Mouse (Mus musculus) ovary, postnatal 36 days (tissue): Measurements from ENCODE around the gene Fkbp10.

ENCODE experiments used
- DNase-seq: peaks from one replicate; pipeline ENCODE4 v3.0.0; 2022; ENCODE audit warnings: low spot score, mixed read lengths

Fkbp10 gene

DNA sequence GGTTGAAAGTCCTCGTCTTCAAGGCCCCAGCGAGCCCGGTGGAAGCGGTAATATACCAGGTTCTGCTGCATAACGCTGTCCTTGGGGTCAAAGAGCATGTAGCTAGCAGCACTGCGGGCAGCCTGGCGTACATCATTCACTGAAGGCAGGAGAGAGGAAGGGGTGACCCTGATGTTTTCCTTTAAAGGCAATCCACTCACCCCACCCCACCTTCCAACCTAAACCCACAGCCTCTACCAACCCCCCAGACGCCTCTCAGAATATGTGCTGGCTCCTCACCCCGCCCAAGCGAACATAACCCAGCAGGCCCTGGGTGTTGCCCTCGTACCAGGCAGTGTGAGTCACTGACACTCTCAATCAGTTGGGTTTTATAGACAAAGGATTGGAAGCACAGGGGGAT is 3.8 kb upstream of the Fkbp10 start:
- no peak for DNase-seq

DNA sequence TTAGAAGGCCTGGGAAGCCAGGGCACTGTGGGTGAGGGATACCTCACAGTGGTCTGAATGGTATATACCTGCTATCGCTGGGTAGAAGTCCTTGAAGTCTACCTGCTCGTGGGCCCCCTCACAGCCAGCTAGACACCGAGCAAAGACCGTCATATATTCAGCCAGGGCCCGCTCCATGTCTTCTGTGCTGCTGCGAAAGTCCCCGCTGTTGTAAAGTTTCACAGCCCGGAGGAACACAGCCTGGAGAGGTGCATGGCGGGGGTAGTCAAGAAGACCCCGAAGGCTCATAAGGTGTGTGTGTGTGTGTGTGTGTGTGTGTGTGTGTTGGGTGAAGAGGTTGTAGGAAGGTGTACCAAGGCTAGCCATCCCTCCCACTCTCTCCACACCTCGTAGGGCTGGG is 2.0 kb upstream of the Fkbp10 start:
- no peak for DNase-seq

DNA sequence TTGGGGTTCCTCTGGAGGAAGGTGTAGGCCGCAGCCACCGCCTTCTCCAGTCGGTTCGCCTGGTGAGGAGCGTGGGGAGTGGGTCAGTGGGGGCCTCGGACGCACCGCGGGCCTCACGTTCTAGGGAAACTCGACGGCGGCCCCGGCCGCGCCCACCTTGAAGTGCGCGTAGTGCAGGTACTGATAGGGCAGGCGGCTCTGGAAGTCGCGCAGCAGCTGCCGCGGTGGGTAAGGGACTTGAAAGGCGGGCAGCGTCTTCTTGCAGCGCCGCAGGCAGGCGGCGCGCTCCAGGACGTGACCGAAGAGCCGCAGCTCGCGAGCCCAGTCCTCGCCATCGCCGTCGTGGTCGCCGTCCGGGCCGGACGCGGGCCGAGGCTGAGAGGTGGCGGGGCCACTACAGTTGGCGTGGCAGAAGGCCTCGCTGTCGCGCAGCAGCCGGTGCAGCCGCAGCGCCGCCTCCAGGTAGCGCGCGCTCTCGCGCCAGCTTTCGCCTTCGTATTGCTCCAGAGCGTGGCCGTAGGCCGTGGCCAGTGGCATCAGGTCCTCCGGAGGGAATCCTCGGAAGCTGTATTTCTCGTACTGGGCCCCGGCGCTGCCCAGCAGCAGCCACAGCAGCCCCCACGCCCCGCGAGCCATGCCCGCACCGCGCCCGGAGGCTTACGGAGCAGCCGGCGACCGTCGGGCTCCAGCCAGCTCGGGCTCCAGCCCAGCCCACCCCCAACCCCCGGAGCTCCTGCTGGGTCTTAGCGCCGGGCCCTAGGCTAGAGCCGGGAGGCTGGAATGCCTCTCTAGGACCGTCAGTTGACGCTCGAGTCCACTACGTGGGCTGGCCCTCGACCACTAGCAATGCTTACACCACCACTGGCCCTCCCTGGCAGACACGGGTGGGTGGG is 1.2 kb upstream of the Fkbp10 start, which contains the start of gene P3h4:
Gene P3h4, minus strand, starts transcription at position 816 of the 893 bp plus-strand sequence.
- DNase-seq, result peak; percentile 87

GRCm38 (mm10) chr11:100421537-100421936 is 6.0 kb downstream of the Fkbp10 start:
- no peak for DNase-seq

DNA sequence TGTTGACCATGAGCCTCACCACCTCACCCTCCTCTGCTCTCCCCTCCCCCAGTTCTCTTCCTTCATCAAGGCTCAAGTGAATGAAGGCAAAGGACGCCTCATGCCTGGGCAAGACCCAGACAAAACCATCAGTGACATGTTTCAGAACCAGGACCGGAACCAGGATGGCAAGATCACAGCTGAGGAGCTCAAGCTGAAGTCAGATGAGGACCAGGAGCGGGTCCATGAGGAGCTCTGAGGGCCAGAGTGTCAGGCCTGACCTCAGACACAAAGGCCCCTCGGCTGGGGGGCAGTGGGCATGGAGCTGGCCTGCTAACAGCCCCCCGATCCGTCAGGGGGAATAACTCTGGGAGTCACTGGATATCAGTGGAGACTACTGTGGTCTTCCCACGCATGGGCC is 8.3 kb downstream of the Fkbp10 start:
- no peak for DNase-seq

- peak; percentile 83 for DNase-seq
Measured at GRCm38 (mm10) chr11:100425851-100426250, 10.4 kb downstream of the Fkbp10 start.

- DNase-seq, result no peak
Measured at GRCm38 (mm10) chr11:100426820-100427219, 11.3 kb downstream of the Fkbp10 start.

GRCm38 (mm10) chr11:100428612-100429199 is 13.2 kb downstream of the Fkbp10 start:
- peak; percentile 80 for DNase-seq

- no peak for DNase-seq
Measured at GRCm38 (mm10) chr11:100430052-100430451, 14.6 kb downstream of the Fkbp10 start.

DNA sequence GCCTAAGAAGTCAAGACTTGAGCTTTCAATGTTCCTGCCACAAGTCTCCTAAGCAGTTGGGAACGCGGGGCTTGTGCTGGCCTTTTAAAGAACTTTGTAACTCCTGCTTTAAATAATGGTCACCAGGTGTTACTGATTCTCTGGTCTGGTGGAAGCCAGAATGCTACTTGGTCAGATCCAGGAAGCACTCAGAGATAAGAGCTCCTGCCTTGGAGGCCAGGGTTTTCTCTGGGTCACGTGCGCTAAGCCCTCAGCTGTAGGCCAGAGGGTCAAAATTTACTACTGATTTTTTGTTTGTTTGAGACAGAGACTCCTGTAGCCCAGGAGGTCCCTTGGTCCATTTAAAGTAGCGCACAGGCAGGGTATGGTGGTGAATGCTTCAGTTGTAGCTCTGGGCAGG is 16.5 kb downstream of the Fkbp10 start:
- no peak for DNase-seq

DNA sequence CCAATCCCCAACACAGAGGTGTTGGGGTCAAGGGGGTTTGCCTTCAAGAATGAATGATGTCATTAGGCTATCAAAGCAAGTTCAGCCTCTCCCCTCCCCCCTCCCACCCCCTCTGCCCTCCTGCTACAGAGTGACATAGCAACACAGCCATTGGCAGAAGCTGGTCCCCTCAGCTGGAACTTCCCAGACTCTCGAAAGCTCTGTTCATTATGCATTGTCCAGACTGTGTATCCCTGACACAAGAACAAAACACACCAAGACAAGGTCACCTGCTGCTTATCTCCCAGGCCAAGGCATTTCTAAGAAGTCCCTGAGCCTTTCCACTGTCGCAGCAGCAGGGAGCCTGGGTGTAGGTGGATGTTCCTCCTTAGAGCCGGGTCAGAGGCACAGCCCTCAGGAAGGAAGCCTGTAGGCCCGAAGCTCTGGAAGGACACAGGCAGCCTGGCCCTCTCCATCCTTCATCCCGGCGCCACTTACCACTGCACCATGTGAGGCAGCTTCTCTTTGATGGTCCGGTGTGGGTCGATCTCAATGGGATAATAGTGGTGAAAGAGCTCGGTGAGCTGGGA is 20.3 kb downstream of the Fkbp10 start:
- no peak for DNase-seq

DNA sequence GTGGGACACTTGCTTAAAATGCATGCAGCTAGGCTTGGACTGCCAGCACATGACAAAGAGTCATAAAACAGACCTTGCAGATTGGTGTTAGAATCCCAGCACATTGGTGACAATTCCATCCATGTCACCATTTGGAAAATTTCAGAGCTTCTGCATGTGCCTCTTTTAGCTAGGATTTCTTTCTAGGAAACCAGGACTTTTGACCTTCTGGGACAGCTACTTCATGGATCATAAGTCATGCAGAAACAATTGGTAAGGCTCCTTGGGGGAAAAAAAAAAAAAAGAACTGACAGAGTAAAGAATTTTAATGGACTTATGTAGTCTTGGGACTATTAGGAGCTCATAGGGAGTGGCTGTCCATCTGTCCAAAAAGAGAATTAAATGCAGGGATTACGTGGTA is 22.4 kb downstream of the Fkbp10 start:
- DNase-seq, result no peak

GRCm38 (mm10) chr11:100440691-100441522 is 25.4 kb downstream of the Fkbp10 start:
- DNase-seq, result peak; percentile 87

GRCm38 (mm10) chr11:100441797-100442196 is 26.3 kb downstream of the Fkbp10 start, which contains the start of the genes Nt5c3b and Klhl10:
Gene Nt5c3b (minus strand): TSS chr11:100441808.
Gene Klhl10 (plus strand): TSS chr11:100441917.
- no peak for DNase-seq

DNA sequence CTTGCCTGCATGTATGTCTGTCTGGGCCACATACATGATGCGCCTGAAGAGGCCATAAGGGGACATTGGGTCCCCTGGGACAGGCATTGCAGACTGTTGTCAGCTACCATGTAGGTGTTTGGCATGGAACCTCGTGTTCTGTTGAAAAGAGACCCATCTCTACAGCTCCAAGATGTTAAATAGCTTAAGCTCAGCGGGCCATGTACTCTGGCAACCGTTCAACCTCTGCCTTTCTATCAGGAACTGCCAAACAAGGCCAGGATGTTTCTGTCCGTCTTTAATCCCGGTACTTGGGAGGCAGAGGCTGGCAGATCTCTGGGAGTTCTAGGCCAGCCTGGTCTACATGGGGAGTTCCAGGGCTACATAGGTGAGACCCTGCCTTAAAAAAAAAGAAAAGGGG is 27.1 kb downstream of the Fkbp10 start:
- DNase-seq, result no peak

DNA sequence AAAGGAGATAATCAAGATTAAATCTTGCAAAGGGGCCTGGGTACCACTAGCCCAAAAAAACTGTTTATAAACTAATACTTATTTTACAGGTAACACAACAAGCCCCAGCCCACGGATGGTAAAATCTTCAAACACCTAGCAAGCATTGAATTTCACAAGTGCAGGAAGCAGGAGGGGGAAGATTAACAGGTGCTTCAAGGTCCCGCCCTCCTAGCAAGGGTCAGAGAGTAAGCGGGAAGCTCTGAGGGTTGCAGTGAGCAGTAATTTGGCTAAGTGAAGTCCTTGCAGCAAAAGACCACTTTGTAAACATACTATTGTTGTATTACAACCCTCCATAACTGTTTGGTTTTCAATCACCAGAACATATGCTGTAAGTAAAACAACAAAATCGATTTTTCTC is 41.8 kb downstream of the Fkbp10 start:
- DNase-seq, result no peak

GRCm38 (mm10) chr11:100457711-100458110 is 42.2 kb downstream of the Fkbp10 start:
- DNase-seq, result no peak

- DNase-seq, result no peak
Measured at GRCm38 (mm10) chr11:100462699-100463098, 47.2 kb downstream of the Fkbp10 start.

DNA sequence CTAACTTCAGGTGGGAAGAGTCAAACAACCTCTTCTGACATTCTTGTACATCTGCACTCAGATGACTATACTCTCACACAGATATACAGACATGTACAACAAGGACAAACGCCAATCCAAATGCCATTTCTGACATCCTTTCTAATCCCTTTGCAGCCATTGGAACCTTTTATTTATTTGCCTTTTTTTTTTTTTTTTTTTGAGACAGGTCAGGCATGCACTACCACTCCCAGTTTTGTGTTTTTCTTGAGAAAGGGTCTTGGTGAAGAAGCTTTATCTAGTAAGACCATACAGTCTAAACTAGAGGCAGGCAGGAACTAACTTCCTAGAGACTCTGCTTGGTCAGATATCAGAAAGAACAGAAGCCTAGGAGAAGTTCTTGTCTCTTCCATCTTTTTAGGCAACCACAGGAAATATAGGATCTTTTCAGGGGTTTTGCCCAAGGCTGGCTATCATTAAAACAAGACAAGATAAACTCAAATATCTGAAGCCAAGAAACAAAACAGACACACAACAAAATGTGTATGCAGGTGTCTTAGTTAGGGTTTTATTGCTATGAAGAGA is 49.8 kb downstream of the Fkbp10 start:
- no peak for DNase-seq

GRCm38 (mm10) chr11:100465833-100466232 is 50.3 kb downstream of the Fkbp10 start:
- DNase-seq, result no peak

- DNase-seq, result no peak
Measured at GRCm38 (mm10) chr11:100471352-100472196, 56.1 kb downstream of the Fkbp10 start.
